Mouse (Mus musculus) CD4-positive, CD25-positive, alpha-beta regulatory T cell, adult 4 months (primary cell): ENCODE results near the gene Msl3l2. TPM values are rescaled to one million over a fixed set of nuclear protein-coding genes. Genes with fewer than 3 reads are reported as not detected.

Source experiments
- ATAC-seq: one replicate; pipeline ENCODE4 v1.8.0; 2017
- polyA plus RNA-seq, 2 experiments: library from polyadenylated mRNA; unstranded; fragments of 100-300 nt; shearing (Covaris generic); gene quantifications; one replicate each; pipeline ENCODE4 v1.2.1; 2017

The Msl3l2 gene
- polyA plus RNA-seq = 1 to 10 TPM; 1.0 to 2.5 TPM

DNA sequence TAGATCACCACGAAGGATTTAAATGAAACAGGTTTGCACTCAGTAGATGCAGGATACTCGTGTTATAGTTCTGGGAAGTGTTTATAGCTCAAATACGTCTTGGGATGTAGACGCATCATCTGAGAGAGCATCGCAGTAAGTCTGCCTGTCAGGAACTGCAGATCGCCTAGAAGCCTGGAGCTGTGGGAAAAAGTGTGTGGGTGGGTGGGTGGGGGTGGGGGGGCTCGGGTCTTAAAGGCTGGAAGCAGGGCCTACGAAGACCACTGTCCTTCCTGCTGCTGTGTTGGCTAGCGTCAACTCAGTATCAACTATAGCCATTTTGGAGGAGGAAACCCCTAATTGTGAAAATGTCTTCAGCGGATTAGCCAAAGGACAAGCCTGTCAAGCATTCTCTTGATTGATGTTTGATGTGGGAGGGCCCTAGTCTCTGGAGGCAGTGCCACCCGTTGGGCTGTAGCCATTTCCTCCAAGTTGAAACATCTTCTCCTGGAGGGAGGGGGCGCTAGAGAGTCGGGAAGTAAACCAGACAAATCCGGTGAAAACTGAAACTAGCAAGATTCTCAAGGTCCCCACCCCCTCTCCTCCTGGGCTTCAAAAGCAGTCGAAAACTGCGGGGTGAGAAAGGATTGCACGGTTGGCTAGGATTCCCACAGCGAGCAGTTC lies at the start of gene Msl3l2:
Gene Msl3l2, plus strand, starts transcription at position 585 of the 663 bp plus-strand sequence.
- peak; percentile 95 for ATAC-seq

DNA sequence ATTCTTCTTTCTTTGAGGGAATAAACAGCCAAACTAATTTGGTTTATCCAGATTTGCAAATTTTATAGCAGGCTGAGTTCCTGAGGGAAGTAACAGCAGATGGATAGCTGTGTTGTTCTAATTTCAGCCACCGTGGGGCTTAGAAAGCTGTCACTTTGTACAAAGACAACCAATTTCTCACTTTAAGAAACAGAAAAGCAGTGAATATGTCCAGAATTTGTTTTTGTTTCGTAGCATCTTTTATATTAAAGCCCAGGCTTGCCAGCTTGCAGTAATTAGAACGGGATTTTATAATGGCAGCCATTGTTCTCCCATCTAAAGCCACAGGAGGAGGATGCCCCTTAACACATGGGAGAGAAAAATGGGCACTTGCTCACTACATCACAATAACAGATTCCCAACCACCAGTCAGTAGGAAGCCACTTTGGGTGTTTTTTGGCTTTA lies 47.7 kb upstream of the Msl3l2 start:
- no peak for ATAC-seq

DNA sequence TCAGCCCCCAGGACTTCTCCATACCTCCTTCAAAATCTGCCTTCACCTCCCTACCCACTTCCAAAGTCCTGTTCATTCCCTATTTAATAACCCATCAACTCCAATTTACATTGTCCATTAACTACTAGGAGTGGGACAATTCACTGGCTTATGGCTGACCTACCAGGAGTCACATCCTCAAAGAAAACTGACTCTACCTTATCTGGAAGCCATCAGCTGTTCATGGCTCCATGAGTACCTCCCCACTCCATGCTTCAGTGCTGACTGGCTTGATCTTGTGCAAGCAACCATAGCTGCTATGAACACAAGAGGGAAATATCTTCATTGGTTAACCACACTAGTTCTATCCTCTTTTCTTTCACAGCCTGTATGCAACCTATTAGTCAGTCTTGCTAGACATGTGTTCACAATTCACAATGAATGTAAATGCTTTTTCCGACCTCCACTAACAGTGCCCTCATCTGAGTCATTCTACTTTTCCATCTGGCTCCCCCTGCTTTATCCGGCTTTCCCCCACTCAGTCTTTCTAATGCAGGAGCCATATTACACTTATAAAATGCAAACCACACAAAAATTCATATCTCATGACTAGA lies 45.4 kb upstream of the Msl3l2 start:
- ATAC-seq = no peak

DNA sequence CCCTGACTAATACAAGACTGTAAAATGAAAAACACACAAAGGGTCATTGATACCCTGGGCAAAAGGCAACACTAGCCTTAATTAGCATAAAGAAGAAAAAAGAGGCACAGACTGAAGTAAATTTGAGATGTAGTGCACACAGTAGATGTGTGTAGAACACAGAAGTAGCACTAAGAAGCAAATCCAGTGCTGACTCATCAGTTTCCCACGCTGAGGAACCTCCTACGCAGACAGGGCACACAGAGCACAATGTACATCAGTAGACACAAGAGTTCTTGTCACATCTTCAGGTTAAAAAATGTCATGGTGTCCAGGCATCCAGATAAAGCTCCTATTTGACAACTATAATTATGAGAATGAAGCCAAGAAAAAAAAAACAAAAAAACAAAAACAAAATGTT lies 44.0 kb upstream of the Msl3l2 start:
- no peak for ATAC-seq

GRCm38 (mm10) chr10:56089714-56090113 lies 17.0 kb upstream of the Msl3l2 start:
- ATAC-seq = no peak

DNA sequence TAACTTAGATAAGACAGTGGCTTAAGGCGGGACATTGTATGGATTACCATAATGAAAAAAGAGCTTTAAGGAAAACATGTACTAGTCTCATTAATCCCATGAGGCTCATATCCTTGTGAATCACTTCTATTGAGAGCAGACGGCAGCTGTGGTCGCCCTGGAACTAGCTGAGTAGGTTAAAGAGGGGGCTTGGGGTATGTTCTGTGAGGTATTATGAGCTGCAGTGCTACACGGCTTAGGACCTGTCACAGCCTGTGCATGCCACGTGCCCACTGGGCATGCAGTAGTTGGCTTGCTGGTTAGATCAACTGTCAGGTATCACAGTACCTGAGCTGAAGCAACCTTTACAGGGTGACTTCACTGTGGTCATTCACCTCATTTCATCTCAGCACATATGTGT lies 12.1 kb upstream of the Msl3l2 start:
- ATAC-seq = no peak

GRCm38 (mm10) chr10:56096757-56097156 lies 10.0 kb upstream of the Msl3l2 start:
- no peak for ATAC-seq

- ATAC-seq = no peak
These were observed 7.6 kb upstream of the Msl3l2 start for GRCm38 (mm10) chr10:56099126-56099525.

GRCm38 (mm10) chr10:56099641-56100310 lies 6.9 kb upstream of the Msl3l2 start:
- no peak for ATAC-seq

DNA sequence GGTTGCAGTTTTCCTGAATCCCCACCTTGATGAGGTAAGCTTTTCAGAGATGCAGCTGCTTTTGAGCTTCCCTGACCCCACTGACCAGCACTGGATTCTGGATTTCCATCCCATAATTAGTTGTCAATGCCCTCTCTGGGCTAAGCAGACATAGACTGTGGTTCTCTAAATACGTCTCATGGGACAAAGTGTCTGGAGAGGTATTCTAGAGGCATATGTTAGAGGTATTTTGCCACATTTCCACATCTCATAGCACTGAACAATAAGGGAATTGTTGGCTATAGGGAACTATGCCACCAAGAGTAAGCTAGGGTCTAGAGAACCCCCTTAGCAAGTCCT lies 248 bp downstream of the Msl3l2 start:
- peak; percentile 18 for ATAC-seq

GRCm38 (mm10) chr10:56114951-56115635 lies 8.4 kb downstream of the Msl3l2 start:
- ATAC-seq = peak; percentile 90

GRCm38 (mm10) chr10:56115636-56116180 lies 9.0 kb downstream of the Msl3l2 start:
- ATAC-seq = peak; percentile 9

DNA sequence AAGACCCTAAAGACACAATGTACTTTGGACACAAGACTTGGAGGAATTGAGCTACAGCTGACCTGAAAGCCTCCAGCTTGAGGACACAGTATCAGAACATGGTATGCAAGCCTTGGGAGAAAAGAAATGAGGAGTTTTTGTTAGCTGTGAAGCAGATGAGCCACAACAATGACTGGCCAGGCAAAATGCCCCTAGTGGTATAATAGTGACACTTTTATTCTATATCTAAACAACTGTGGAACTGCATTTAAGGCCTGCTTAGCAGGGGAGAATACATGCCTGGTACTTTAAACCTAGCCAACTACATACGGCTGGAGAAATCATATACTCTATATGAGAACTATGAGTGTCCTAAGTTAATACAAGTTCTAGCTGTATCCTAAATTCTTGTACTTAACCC lies 20.3 kb downstream of the Msl3l2 start:
- ATAC-seq = peak; percentile 47

DNA sequence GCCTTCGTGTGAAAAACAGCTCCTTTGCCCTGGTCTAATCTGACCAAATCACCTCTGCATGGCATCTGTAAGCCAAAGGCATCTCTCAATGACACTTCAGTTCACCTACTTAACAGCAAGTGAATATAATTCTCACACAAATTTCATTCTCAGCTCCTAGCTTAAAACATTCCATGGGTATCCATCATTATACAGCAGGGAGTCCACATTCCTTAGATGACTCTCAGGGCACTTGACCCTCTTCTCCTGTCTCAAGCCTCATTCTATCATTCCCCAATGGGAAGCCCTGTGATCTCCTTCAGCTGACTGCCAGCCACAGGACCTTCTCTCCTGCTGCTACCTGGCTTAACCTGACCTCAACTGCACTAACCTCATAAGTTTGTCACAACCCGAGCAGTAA lies 22.9 kb downstream of the Msl3l2 start:
- no peak for ATAC-seq

- ATAC-seq = no peak
These were observed 30.5 kb downstream of the Msl3l2 start for GRCm38 (mm10) chr10:56137191-56137590.

DNA sequence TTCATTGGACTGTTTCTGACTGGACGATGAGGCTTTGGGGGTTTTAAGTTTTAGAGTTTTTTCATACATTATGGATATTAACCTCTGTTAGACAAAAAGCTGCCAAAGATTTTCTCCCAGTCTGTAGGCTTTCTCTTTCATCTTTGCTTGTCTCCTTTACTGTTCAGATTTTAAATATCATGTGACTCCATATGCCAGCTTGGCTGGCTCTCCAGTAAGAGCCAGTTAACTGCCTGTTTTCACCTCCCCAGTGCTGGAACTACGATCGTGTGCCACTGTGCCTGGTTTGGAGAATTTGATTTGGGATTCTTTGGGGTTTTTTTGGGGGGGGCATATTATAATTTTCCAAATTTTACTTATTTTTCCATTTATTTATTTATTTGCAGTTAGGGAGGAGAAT lies 42.2 kb downstream of the Msl3l2 start:
- ATAC-seq = no peak

DNA sequence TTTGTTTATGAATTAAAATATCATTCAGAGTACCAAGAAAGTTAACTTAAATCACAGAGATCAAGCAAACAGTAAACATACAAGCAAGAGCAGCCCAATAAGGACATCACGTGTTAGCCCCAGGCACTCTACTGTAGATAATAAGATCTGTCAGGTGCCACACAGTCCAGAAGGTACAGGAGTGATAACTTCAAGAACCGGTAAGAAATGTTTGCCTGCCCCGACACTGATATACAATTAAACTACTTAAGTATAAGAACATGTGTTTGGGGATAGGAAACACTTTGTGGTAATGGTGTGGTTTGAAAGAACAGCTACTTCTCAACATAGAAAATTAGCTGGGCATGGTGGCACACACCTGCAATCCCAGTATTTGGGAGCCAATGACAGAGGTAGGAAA lies 50.2 kb downstream of the Msl3l2 start:
- ATAC-seq = no peak

- ATAC-seq = no peak
These were observed 51.5 kb downstream of the Msl3l2 start for GRCm38 (mm10) chr10:56158207-56158606.

- no peak for ATAC-seq
These were observed 52.0 kb downstream of the Msl3l2 start for GRCm38 (mm10) chr10:56158748-56159147.

DNA sequence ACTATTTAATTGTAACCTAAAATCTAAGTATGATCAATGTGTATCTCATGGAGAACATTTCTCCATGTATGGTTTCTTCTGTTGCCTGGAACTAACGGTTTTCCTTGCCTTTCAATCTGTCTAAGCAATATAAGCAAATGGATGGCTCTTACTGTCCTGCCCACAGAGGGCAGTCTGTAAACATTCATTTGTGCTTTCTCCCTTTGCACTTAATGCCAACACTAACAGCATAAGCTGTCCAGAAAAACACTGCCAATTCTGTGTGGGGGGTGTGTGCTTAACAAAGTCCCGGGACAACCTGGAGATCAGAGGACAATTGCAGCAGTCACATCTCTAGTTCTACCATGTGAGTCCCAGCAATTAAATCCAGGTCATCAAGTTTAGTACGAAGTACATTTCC lies 57.7 kb downstream of the Msl3l2 start:
- ATAC-seq = no peak

GRCm38 (mm10) chr10:56165758-56166157 lies 59.0 kb downstream of the Msl3l2 start:
- ATAC-seq = no peak
